Mouse (Mus musculus): ENCODE data around the gene Gnl1.
"Not testable (repeated sequence)": the region's sequence is repeated elsewhere in the genome, so short reads cannot be mapped to it uniquely, and the experiment has no call there.

The Gnl1 gene

DNA sequence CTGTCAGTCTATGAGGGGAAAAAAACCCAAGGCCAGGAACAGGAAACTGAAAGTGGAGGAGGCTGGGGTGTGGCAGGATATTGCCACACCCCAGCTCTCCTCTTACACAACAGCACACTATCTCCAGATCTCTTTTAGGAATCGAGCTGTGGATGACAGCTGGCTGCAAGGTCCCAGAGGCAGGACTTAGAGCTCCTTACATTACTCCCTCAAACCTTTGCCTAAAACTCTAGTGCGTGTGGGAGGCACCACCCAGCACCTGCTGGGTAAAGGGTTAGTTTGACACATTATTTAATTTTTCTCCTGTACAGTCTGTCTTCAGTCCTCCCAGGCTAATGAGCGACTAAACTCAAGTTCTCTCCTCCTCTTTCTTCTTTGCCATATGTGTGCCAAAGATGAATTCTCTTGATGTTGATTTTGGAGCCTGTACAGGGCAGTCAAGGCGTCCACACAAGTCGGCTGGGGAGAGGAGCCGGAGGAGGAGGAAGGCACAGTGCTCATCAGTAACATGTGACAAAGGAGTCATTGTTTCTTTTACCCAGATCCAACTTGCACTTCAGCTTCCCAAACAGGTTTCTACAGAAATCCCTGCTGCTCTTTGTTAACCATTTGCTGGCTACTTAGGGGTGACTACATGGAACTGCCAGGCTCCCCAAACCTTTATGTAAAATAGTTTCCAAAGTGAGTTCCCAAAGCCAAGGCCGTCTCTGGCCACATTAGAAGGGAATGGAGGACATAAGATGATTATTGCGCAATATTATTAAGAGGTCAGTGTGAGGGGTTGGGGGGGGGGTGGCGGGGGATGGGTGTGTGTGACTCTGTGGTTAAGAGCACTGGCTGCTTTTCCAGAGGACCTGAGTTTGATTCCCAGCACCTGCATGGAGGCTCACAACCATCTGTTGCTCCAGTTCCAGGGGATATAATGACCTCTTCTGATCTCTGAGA is 44.3 kb downstream of the Gnl1 start:
- in situ Hi-C loops (cut with MseI, MboI): no loop called here

DNA sequence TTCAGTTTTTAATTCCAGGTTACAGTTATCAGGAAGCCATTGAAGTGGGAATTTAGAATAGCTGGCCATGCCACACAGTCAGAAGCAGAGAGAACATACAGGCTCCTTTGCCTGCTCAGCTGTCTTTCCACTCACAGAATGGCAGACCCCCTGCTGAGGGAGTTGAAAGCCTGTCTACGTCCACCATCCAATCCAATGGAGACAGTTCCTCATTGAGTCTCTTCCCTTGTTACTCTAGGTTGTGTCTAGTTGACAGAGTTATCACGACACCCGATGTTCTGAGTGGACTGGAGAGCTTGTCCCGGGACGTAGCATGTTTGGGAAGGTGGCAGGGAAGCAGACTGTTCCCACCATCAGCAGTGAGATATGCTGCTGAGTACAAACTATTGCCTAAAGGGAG is 45.5 kb downstream of the Gnl1 start:
- in situ Hi-C loops (cut with MseI, MboI): no loop called here

GRCm38 (mm10) chr17:36025901-36026300 is 46.2 kb downstream of the Gnl1 start:
- in situ Hi-C loops (cut with MseI, MboI): no loop called here

GRCm38 (mm10) chr17:36027663-36028062 is 48.0 kb downstream of the Gnl1 start:
- in situ Hi-C loops (cut with MseI, MboI): no loop called here

DNA sequence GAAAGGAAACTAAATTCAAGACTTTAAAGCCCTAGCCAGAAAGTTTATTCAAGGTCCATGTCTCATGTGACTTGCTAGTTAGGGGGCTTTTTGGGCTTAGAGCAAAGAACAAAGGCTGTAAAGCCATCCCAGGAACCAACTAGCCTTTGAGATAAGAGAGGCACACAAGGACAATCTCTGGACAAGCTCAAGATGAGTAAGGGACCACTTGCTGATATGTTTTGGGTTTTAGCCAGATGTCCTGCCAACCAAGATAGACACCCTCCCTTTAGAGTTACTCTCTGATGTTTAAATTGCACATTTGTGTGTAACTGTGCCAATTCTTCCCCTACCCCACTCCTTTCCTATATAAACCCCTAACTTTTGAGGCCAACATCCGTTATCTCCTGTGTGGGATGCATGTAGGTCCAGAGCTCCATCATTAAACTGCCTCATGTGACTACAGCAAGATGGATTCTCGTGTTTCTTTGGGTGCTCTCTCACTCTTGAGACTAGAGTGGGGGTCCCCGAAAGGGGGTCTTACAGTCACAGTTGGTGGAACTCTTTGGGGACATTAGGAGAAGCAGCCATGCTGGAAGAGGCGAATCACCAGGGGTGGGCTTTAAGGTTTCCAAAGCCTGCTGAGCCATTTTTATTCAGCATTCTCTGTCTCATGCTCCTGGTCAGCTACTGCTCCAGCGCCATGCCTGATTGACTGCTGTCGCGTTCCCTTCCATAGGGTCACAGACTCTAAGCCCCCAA is 49.4 kb downstream of the Gnl1 start:
- in situ Hi-C loops (cut with MseI, MboI): no loop called here

DNA sequence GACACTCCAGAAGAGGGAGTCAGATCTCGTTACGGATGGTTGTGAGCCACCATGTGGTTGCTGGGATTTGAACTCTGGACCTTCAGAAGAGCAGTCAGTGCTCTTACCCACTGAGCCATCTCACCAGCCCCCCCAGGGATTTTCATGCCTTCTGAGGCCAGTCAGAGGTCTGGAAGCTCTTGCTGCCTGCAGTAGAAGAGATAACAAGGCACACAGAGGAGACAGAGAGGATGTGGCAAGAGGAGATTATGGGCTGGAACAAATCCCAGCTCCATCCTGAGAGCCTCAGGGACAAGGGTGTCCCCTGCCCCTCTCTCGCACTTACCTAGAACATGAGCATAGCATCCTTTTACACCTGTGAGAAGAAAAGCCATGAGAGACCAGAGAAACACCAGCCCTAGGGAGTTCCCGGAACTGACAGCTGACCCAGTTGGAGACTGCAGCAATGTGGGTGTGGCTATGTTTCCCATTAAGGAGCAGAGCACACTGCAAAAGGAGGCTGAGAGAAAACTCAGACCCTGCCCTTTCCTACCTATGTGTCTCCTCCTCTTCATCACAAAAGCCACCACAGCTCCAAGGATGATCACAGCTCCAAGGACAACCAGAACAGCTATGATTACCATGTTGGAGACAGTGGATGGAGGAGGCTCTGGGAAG is 50.5 kb downstream of the Gnl1 start:
- in situ Hi-C loops (cut with MseI, MboI): not testable (repeated sequence)

DNA sequence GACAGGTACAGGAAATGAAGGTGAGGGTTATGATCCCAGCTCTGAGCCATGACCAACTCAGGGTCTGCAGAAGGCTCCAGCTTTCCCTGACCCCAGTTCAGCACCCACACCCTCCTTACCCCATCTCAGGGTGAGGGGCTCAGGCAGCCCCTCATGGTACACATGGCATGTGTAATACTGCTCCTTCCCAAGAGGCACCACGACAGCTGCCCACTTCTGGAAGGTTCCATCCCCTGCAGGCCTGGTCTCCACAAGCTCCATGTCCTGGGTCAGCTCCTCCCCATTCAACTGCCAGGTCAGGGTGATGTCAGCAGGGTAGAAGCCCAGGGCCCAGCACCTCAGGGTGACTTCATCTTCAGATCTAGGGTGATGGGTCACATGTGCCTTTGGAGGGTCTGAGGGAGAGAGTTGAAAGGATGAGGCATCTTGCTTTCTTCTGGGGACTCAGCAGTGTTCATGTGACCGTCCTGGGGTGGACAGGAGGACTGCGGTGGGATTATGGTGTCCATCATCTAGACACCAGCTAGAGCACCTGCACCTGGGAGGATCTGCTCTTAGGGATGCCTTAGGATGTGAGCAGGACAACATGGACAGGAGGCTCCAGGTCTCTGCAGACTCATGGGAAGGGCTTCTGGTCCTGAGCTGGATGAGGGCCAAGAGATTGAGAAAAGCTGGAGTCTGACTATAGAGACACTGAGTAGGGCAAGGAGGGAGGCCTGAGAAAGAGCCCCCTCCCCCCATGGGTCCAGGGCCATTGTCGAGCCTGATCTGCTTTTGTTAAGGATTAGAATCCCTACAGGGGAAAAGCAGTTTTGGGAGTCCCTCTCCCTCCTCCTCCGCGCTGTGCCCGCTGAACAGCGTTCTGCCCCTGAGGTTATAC is 51.3 kb downstream of the Gnl1 start:
- in situ Hi-C loops (cut with MseI, MboI): not testable (repeated sequence)

GRCm38 (mm10) chr17:36031583-36032331 is 52.1 kb downstream of the Gnl1 start:
- in situ Hi-C loops (cut with MseI, MboI): not testable (repeated sequence)

- in situ Hi-C loops (cut with MseI, MboI): not testable (repeated sequence)
Observed at GRCm38 (mm10) chr17:36032351-36032875, 52.8 kb downstream of the Gnl1 start, which contains the start of gene H2-T23. Gene H2-T23, minus strand, starts transcription at chr17:36032855.

GRCm38 (mm10) chr17:36034524-36034923 is 54.9 kb downstream of the Gnl1 start:
- in situ Hi-C loops (cut with MseI, MboI): not testable (repeated sequence)

DNA sequence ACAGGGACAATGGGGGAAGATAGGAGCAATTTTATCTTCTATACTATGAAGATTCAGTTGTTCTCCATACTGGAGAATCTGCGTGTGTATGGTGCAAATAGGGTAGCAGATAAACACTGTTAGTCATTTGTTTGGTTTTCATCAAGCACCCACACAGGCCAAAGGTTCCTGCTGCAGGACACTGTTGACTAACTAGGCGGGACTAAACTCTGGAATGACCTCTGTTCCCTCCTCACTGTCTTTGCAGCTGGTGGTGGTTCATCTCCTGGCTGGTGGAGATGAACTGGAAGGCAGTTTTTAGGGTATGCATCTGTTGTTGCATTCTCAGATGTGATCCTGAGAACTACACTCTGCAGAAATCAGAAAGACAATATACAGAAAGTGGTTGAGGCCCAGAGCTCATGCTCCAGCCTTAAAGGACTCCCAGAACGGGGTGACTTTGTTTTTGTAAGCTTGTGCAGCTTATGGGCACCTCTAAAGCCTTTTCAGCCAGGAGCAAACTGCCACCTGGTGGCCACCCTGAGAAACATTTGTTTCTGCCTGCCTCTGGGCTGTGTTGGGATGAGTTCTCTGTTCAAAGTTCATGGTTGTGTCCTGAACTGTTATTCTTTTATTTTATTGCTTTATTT is 55.5 kb downstream of the Gnl1 start:
- in situ Hi-C loops (cut with MseI, MboI): not testable (repeated sequence)

DNA sequence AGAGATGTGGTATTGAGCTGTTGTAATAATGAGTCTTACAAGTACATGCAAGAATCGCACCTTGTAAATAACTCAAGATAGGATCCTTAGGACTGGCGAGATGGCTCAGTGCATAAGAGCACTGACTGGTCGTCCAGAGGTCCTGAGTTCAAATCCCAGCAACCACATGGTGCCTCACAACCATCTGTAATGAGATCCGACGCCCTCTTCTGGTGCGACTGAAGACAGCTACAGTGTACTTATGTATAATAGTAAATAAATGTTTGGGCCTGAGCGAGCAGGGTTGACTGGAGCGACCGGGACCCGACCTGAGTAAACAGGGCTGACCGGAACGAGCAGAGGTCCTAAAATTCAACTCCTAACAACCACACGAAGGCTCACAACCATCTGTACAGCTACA is 56.5 kb downstream of the Gnl1 start:
- in situ Hi-C loops (cut with MseI, MboI): not testable (repeated sequence)

Measured in mouse trophoblast stem cell (cell line).